ENCODE assay signal across 28 mouse cellular contexts in genomic region chr3:78955364-78955763, GRCm38 (mm10).
"Had no signal": no experiment of that assay in that cellular context is flagged by ENCODE, and none has a peak within 500 bp of the region (broad histone marks: within the 10 kb centered on the region; RNA-seq: fewer than 3 reads in every experiment).

No protein-coding gene starts in this region.

- H3K27ac ChIP-seq: gastrocnemius, adult 2 months; hindbrain, embryonic 10.5 days; hindbrain, embryonic 12.5 days; hindbrain, embryonic 14.5 days; intestine, embryonic 15.5 days; left cerebral cortex, adult 2 months; limb, embryonic 10.5 days; limb, embryonic 12.5 days; liver, embryonic 13.5 days; liver, embryonic 15.5 days had no signal

- H3K4me3 ChIP-seq: gastrocnemius, adult 2 months; hindbrain, embryonic 10.5 days; hindbrain, embryonic 12.5 days; intestine, embryonic 15.5 days; left cerebral cortex, adult 2 months; limb, embryonic 10.5 days; limb, embryonic 12.5 days; liver, embryonic 13.5 days; liver, embryonic 15.5 days had no signal

- H3K4me1 ChIP-seq: hindbrain, embryonic 10.5 days; hindbrain, embryonic 12.5 days; intestine, embryonic 15.5 days; limb, embryonic 10.5 days; limb, embryonic 12.5 days; liver, embryonic 13.5 days; liver, embryonic 15.5 days had no signal

- ATAC-seq: hindbrain, embryonic 16.5 days; inflammation-experienced regulatory T-cells, adult 6 months; intestine, embryonic 15.5 days; intestine, postnatal 0 days; liver, postnatal 0 days had no signal

- H3K36me3 ChIP-seq: hindbrain, embryonic 10.5 days; hindbrain, embryonic 12.5 days; intestine, embryonic 15.5 days; limb, embryonic 10.5 days; limb, embryonic 12.5 days; liver, embryonic 13.5 days; liver, embryonic 15.5 days had no signal

- H3K9me3 ChIP-seq: hindbrain, embryonic 10.5 days; hindbrain, embryonic 12.5 days; intestine, embryonic 15.5 days; limb, embryonic 10.5 days; limb, embryonic 12.5 days; liver, embryonic 13.5 days; liver, embryonic 15.5 days had no signal

- H3K27me3 ChIP-seq: hindbrain, embryonic 12.5 days; intestine, embryonic 15.5 days; limb, embryonic 12.5 days; liver, embryonic 13.5 days; liver, embryonic 15.5 days had no signal

- H3K9ac ChIP-seq: hindbrain, embryonic 12.5 days; hindbrain, embryonic 14.5 days; intestine, embryonic 15.5 days; limb, embryonic 12.5 days; liver, embryonic 13.5 days; liver, embryonic 15.5 days; liver, postnatal 0 days had no signal

- H3K4me2 ChIP-seq: heart, embryonic 11.5 days; hindbrain, embryonic 12.5 days; hindbrain, embryonic 14.5 days; intestine, embryonic 15.5 days; limb, embryonic 12.5 days; liver, embryonic 11.5 days; liver, embryonic 13.5 days; liver, embryonic 15.5 days had no signal

- DNase-seq: gastrocnemius, adult 2 months; gastrocnemius, postnatal 10 days; gastrocnemius, postnatal 25 days; heart, adult 18-20 months; heart, postnatal 14 days; heart, postnatal 4 days; kidney, adult 18-20 months; kidney, adult 8-10 months; kidney, postnatal 10 days; kidney, postnatal 25 days; kidney, postnatal 4 days; layer of hippocampus, adult 9-11 months; liver; liver, embryonic 13.5 days; liver, postnatal 0 days had no signal
